Mouse (Mus musculus): Measurements from ENCODE around the gene Trim7.
"Not testable (repeated sequence)": the region's sequence is repeated elsewhere in the genome, so short reads cannot be mapped to it uniquely, and the experiment has no call there.

Gene Trim7

GRCm38 (mm10) chr11:48801831-48802772 is 23.8 kb upstream of the Trim7 start:
- no peak for DNase-seq (ENCODE audit: low spot score in 2 of 2)

DNA sequence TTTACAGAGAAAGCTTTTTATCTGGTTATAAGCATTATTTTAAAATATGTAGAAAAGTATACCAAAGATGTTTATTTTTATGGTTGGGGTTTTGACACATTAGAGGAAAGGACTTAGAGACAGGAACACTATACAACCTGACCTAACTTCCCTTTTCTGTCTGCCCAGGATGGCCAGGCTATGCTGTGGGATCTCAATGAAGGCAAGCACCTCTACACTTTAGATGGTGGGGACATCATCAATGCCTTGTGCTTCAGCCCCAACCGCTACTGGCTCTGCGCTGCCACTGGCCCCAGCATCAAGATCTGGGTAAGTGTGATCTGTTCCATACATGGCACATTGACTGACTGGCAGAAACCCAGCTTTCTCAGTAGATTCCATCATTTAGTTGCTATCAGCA is 22.0 kb upstream of the Trim7 start:
- no peak for DNase-seq (ENCODE audit: low spot score in 2 of 2)

DNA sequence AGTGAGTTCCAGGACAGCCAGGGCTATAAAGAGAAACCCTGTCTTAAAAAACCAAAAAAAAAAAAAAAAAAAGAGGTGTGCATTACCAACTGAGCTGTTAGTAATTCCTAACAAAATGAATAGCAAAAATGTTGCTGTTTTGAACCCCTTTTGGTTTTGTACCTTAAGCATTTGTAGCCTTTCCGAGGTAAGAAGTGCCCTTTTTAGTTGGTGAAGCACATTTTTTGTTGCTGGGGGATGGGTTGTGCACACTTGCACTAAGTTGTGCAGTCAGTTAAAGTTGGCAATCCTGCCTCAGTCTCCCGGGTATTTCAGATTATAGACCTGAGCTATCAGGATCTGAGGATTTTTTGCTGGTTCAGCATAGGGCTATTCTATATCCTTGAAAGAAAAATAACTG is 21.0 kb upstream of the Trim7 start:
- no peak for DNase-seq (ENCODE audit: low spot score in 2 of 2)

DNA sequence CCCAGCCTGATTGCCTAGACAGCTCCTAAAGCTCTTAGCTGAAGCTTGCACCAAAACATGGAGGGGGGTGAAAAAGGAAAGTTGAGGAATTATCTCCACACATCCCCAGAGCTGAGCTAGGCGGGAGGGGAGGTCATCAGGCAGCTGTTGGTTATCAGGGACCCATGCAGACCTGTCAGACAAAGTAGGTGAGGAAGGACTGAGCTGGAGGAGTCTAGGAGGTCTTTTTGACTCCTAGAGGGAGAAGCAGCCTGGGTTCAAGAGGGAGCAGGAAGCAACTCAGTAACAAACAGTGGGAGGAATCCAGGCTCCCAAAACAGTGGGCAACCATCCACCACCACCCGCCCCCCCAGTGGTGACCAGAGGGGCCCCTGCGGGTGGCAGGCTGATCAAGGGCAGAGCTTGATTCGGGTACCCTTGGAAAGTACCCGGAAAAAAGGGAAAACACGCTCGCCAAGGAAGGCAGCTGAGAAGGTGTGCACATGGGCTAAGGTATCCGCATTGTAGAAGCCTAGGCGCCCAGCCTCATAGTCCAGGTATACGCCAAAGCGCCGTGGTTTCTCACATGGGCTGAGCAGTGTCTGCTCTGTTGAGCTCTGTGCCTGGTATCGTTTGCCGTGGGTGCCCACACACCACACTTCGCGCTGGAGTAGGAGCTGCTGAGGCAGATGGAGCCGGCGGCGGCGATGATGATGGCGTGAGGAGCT is 18.9 kb upstream of the Trim7 start:
- no peak for DNase-seq (ENCODE audit: low spot score in 2 of 2)

GRCm38 (mm10) chr11:48807563-48808303 is 18.2 kb upstream of the Trim7 start:
- DNase-seq (ENCODE audit: low spot score in 2 of 2) = no peak

- DNase-seq (ENCODE audit: low spot score in 2 of 2) = no peak
Observed at GRCm38 (mm10) chr11:48808304-48808646, 17.7 kb upstream of the Trim7 start.

DNA sequence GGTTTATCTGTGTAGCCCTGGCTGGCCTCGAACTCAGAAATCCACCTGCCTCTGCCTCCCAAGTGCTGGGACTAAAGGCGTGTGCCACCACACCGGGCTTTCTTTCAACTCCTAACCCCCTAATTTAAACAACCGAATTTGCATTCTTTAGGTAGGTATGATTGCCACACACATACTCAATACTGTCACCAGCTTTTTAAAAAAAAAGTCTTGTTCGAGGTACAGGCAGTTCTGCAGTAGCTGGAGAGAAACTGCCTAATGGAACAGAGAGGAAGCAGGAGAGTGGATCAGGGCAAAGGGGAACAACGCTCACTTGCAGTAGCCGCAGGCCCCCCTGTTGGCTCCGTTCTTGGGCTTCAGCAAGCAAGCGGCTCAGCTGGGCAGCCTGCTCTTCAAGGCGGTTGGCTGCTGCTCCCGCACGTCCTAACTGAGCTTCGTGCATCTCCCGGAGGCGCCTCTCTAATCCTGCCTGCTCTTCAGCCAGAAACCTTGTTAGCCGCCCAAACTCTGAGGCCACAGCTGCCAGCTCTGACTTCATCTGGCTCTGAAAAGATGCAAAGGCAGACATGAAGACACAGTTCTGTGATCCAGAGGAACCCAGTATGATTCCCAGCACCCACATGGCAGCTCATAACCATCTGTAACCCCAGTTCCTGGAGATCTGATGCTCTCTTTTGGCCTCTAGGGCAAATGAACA is 17.1 kb upstream of the Trim7 start:
- DNase-seq (ENCODE audit: low spot score in 2 of 2) = no peak

GRCm38 (mm10) chr11:48809434-48809830 is 16.5 kb upstream of the Trim7 start:
- DNase-seq (ENCODE audit: low spot score in 2 of 2) = no peak

DNA sequence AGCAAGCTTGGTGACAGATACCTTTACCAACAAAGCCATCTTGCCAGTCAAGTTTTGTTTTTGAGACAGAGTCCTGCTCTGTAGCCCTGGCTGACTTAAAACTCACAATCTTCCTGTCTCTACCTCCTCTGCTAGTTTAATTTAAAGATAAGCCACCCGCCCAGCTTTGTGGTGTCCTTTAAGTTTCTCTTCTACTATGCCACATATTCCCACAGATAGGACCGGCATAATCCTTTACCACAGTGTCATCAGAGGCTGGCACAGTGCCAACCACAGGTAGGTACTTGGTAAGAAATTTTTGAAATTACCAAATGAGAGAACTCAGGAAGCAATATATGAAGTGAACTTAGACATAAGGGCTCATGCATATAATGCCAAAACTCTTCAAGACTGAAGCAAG is 15.8 kb upstream of the Trim7 start:
- DNase-seq (ENCODE audit: low spot score in 2 of 2) = no peak

- no peak for DNase-seq (ENCODE audit: low spot score in 2 of 2)
Observed at GRCm38 (mm10) chr11:48813782-48814181, 12.2 kb upstream of the Trim7 start.

- DNase-seq (ENCODE audit: low spot score in 2 of 2) = no peak
Observed at GRCm38 (mm10) chr11:48815851-48816250, 10.1 kb upstream of the Trim7 start.

GRCm38 (mm10) chr11:48816281-48816781 is 9.6 kb upstream of the Trim7 start:
- peak in 1 of 2 experiments; percentile 20 for DNase-seq (ENCODE audit: low spot score in 2 of 2)

DNA sequence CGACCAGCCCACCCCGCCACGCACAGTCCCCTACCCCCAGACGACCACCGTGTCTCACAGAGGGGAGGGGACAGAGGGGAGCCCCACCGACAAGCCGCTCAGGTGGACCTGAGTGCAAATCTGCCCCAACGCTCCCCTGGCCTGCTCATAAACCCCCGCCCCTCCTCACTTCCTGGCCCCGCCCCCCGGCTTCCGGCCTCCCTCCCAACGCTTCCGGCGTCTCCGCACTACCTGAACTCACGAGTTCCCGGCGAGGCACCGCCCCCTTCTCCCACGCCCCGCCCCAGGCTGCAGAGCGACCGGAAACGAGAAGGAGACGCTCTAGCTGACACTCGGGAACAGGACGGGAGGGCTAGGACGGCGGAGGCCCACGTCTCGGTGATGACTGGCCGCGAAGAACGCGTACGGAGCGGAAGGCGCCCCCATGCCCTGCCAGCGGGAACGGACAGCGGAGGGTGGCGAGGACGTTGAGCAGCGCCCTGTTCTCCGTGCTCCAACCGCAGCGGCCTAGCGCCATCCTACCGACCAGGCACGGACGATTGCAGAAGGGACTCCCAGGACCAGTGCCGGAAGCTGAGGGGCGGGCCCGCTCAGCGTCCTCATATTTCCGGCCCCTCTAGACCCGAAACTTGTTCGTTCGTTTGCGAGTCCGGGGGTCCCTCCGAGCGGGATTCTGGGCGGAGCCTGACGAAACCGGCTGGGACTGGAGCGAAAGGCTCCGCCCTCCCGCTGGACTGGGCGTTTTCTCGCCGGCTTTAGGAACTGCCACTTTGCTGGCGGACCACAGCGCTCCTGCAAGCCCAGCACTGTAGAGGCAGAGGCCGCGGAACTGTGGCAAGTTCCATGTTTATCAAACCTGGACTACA is 8.9 kb upstream of the Trim7 start, which contains the start of gene Trim41:
TSS of gene Trim41 (minus strand) at position 554 of the 866 bp plus-strand sequence.
- DNase-seq (ENCODE audit: low spot score in 2 of 2) = peak; percentile 99

- DNase-seq (ENCODE audit: low spot score in 2 of 2) = no peak
Observed at GRCm38 (mm10) chr11:48817794-48818193, 8.1 kb upstream of the Trim7 start.

- peak; percentile 62 to 80 for DNase-seq (ENCODE audit: low spot score in 2 of 2)
Observed at GRCm38 (mm10) chr11:48818346-48818745, 7.6 kb upstream of the Trim7 start.

GRCm38 (mm10) chr11:48819614-48820307 is 6.2 kb upstream of the Trim7 start:
- no peak for DNase-seq (ENCODE audit: low spot score in 2 of 2)

GRCm38 (mm10) chr11:48820308-48820674 is 5.6 kb upstream of the Trim7 start:
- no peak for DNase-seq (ENCODE audit: low spot score in 2 of 2)

DNA sequence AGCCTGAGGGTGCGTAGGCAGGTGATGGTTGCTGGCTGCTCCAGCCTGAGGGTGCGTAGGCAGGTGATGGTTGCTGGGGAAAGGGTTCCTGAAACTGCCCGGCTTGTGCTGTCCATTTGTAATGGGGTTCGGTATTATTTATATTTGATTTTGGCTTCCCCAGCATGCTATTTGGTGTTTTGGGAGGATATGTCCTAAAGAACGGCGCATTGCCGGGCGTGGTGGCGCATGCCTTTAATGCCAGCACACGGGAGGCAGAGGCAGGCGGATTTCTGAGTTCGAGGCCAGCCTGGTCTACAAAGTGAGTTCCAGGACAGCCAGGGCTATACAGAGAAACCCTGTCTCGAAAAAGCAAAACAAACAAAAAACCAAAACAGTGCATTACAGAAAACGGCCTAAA is 4.6 kb upstream of the Trim7 start:
- not testable (repeated sequence) for DNase-seq (ENCODE audit: low spot score in 2 of 2)

DNA sequence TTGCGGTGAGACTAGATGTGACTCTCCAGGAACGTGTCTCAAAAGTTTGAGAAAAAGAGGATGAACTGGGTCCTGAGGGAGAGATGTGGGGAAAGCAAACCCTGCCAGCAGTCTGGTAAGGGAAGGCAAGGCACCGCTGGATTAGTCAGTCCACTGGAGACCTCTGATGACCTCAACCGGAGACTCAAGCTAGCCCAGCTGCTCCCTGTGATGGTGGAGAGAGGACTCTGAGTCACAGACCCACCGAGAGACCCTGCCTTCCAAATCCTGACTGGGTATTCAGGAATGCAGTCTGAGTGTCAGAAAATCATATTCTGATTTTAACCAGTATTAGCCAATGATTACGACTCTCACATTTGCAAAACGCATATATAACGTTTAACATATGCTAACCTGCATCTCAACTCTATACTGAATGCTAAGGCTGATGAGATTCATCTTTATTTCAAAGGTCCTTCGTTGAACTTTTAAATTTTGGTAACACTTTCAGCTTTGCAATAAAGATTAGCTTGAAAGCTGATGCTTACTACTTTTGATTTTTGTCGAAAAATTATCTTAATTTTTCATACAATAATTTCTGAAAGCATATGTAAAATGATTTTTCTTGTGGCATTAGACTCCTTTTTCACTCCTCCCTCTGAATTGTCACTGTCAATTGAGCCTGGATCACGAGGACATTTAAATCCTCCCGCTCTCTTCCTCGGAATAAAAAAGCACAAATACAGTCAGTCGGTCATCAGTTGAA is 3.0 kb upstream of the Trim7 start:
- no peak for DNase-seq (ENCODE audit: low spot score in 2 of 2)
